Mouse (Mus musculus) bone marrow, adult 2 months (tissue): ENCODE data around the gene Mcl1.

Experiments used
- CTCF ChIP-seq: fragments of 200-500 bp; IDR thresholded peaks from 2 replicates; pipeline ENCODE4 v1.5.1; 2011; ENCODE audit warnings: low read length, control low read depth; ENCODE audit not compliant: control insufficient read depth, insufficient read depth
- POLR2A ChIP-seq: fragments of 200-500 bp; IDR thresholded peaks from 2 replicates; pipeline ENCODE4 v1.6.1; 2011; ENCODE audit warnings: low read depth, mild to moderate bottlenecking, control low read depth, low read length, borderline replicate concordance; ENCODE audit not compliant: control insufficient read depth

DNA sequence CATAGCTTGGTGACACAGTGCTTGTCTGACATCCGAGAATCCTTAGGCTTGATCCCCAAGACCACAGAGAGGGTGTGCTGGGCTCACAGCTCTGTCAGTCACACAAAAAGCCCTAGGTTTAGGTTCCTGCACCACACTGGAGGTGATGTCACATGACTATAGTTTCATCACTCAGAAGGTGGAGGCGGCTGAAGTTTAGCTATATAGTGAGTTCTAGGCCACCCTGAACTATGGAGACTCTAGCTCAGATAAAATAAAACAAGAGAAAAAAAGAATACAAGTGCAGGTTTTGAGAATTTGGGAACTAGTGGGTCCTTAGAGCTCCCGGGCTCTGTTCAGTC is 7.6 kb upstream of the Mcl1 start:
- TF ChIP-seq CTCF (no peak), POLR2A (no peak)
